Mouse (Mus musculus) gastrocnemius, postnatal 14 days (tissue): ENCODE measurements around the gene Pdrg1. TPM values are rescaled to one million over a fixed set of nuclear protein-coding genes. Genes with fewer than 3 reads are reported as not detected.

Source experiments
- DNase-seq: peaks from one replicate; pipeline ENCODE4 v3.0.0; 2021; ENCODE audit warnings: mixed read lengths
- intact Hi-C: fragments of 180-260 bp; cut with DNase I; formaldehyde crosslinking; loops from one replicate; pipeline ENCODE4 v1.15.1; 2025; ENCODE audit warnings: low total_unique reads
- long read RNA-seq, 2 experiments: library from polyadenylated mRNA; stranded (forward); transcript quantifications; one replicate each; pipeline ENCODE4 v2.0.0; 2021
- total RNA-seq, 2 experiments: library from RNA; stranded (reverse); gene quantifications; 2 replicates each; pipeline ENCODE4 v1.2.3; 2021

Gene Pdrg1
- total RNA-seq, result 10 to 100 TPM; 56.8 to 65.5 TPM
- long read RNA-seq, experiment 1, transcript Pdrg1-201 (5 exons, 1,273 nt), result major isoform, 45 of 56 reads
- long read RNA-seq, experiment 1, partial matches to known transcripts, result 0 of 56 reads
- long read RNA-seq, experiment 1, other reads (novel, unspliced or antisense), result 10 of 56 reads
- long read RNA-seq, experiment 2, transcript Pdrg1-201 (5 exons, 1,273 nt), result major isoform, 61 of 64 reads
- long read RNA-seq, experiment 2, partial matches to known transcripts, result 2 of 64 reads
- long read RNA-seq, experiment 2, other reads (novel, unspliced or antisense), result 1 of 64 reads

GRCm38 (mm10) chr2:153014758-153015593 is at the start of gene Pdrg1:
Pdrg1 (minus strand) TSS chr2:153015427.
- DNase-seq, result peak; percentile 94
- intact Hi-C loops, result no loop called here

DNA sequence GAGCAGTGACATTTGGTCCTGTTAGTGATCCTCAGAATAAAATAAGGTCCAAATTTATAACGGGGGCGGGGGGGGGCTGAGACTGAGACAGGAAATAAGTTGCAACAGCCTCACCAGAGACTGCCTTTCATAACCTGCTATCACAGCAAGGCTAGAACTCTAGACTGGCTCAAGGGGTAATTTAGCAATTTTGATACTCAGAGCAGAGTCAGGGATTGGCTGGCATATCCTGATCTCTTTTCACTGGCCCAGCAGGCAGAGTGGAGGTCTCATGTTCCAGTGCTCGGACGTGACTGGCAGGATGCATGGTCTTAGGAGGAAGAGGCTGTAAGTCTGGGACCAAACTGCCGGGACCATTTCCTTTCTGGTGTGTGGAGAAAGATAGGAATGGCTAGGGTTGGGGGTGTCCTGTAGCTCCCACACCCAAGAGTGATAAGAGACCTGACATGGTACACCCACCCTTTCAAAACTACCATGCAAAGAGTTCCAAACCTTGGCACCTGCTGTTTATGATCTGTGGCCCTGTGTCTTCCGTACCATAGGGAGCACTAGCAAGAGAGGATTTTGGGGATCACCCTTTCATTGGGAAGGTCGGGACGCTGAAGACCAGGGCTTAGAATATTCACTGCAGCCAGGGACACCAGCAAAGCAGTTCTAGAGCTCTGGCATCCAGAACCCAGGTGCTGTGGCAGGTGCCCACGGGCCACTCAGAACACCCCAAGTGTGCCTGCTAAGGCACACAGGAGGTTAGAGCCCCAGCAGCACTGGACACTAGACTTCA is 49.2 kb upstream of the Pdrg1 start:
- intact Hi-C loops, result no loop called here
- DNase-seq, result no peak

GRCm38 (mm10) chr2:153063394-153063793 is 48.2 kb upstream of the Pdrg1 start:
- intact Hi-C loops, result no loop called here

DNA sequence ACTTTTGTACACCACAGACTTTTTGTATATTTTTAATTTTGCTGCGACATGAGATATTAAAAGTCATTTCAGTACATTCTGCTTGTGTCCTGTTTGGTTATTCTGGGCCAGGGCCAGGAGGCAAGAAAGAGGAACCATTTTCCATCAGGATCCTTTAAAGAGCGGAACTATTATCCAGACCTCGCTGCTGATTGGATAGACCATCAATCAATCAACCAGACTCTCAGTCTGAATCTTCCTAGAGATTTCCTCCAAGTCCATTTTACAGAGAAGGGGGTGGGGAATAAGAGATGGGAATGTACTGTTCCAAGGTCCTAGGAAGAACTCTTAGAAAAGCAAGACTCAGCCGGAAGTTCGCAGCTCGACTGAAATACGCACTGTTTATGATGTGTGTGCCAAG is 45.0 kb upstream of the Pdrg1 start:
- intact Hi-C loops, result no loop called here
- DNase-seq, result no peak

More at GRCm38 (mm10) chr2:153063394-153063793, 48.2 kb upstream of the Pdrg1 start:
- no peak for DNase-seq

DNA sequence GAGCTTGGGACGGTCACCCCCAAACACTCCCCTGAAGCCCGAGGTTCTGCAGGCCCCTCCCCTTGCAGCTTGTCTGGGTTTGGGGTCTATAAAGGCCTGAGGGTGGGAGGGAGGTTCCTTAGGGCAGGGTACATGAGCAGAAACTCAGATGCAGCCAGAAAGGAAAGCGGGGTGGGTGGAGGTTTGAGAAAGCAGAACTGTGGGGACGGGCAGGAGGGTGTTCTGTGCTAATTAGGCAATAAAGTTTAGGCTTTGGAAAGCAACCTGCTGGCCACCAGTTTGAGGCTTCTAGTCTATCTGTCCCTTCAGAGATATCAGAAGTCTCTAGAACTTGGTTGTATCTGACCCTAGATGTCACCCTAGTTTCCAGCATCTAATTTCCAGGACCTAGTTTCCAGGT is 43.1 kb upstream of the Pdrg1 start:
- no peak for DNase-seq
- intact Hi-C loops, result no loop called here

GRCm38 (mm10) chr2:153055270-153055920 is 40.2 kb upstream of the Pdrg1 start:
- intact Hi-C loops, result no loop called here
- DNase-seq, result no peak

GRCm38 (mm10) chr2:153053896-153054295 is 38.7 kb upstream of the Pdrg1 start:
- intact Hi-C loops, result loop anchor here (5.0 kb wide), 1 partner anchor 93 kb away; no protein-coding TSS in a partner anchor
- DNase-seq, result no peak

DNA sequence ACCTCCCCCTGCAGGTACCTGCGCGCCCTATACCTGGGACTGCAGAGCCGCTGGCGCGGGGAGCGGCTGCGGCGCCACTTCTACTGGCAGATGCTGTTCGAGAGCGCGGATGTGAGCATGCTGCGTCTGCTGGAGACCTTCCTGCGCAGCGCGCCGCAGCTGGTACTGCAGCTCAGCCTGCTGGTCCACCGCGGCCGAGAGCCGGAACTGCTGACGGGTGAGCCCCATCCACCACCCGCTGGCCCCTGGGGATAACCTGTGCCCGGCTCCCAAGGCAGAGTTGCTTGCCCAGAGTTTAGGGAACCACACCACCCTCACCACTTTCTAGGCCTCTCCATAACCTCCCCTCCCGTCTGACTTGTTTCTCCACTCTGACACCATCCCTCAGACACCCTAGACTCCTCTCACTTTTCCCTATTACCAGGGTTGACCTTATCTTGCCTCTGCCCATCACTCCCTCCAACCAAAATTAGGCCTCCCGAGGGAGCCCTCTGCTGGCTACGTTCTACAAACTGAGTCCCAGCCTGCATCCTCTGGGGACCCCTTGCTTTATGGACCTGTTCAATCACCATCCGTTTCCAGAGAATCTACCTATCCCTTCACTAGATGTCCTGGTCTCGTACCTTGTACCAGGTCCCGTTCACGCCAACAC is 37.6 kb upstream of the Pdrg1 start:
- no peak for DNase-seq
- intact Hi-C loops, result loop anchor here (5.0 kb wide), 1 partner anchor 94 kb away; no protein-coding TSS in a partner anchor

DNA sequence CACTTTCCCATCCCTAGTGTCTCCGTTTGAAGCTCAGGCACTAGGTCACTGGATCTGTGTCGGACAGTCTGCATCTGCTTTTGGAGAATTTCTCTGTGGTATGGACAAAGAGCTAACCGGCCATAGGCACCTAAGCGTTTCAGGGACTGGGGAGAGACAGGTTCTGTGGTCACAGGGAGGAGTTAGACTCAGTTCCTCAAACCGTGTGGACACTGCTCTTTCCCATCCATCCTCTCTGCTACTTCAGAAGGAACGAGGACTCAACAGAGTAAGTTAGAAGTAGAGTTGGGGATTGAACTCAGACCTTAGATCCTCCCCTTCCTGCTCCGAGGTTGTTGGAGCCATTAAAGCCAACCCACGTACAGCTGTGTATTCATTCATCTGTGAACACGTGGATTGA is 36.3 kb upstream of the Pdrg1 start:
- DNase-seq, result no peak
- intact Hi-C loops, result loop anchor here (5.0 kb wide), 1 partner anchor 96 kb away; no protein-coding TSS in a partner anchor

DNA sequence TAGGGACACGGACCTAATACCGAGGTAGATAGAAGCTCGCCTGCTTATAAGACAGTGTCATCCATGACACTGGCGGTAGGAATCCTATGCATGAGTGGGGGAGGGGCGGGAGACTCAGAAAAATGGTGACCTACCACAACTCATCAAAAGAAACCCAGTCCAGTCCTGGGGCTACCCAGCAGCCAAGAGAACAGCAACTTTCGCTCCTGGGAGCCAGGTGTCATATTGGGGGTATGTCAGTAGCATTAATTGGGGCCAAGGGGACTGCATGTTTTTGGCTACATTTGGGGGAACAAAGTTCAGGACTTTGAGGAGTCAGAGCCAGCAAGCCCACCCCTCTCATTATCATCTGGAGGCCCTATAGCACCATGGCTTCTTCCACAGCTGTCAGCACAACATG is 35.9 kb upstream of the Pdrg1 start:
- no peak for DNase-seq
- intact Hi-C loops, result loop anchor here (5.0 kb wide), 1 partner anchor 96 kb away; no protein-coding TSS in a partner anchor

DNA sequence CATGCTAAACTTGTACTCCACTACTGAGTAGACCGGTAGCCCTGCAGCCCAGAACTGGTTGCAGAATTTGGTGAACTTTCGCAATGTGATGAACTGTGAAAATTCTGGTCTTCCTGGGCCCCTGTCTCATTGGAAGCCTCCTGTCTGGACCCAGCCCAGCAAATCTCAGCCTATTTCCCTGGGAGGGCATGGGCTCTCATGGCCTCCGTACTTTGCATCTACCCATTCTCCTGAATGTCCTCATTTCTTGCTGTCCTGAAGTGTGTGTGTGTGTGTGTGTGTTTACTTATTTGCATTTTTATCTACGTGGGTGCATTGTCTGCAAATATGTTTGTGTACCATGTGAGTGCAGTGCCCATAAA is 34.8 kb upstream of the Pdrg1 start:
- intact Hi-C loops, result loop anchor here (5.0 kb wide), 1 partner anchor 97 kb away; no protein-coding TSS in a partner anchor
- DNase-seq, result no peak

DNA sequence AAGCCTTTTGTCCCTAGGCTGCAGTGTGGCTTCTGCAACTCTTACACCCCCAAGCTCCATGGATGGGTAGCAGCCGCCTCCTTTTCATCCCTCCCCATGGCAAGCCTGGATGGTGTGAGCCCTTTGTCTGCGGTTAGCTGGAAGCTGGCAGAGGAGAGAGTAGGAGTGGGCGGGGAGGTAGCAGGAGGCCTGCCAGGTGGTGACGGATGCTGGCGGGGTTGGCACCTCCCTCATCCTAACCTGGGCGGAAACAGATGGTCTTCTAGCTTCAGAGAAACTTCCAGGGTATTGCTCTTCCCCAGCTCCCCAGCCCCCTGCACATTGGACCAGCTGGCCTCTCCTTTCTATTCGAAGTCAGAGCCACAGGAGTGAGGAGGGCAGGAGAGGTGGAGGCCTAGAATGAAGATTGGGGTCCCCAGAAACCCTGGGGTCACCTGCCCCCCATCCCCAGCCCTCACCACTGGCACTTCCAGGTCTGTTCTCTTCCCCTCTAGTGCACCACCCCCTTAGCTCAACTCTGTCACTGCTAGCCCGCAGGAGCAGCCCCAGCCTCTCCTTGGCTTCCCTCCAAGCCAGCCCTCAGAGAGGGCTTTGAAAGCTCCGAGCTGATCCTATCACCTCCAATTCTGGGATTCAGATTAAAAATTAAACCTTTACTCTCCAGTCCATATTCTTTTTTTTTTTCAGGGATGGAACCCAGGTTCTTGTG is 34.2 kb upstream of the Pdrg1 start:
- intact Hi-C loops, result no loop called here
- DNase-seq, result no peak

DNA sequence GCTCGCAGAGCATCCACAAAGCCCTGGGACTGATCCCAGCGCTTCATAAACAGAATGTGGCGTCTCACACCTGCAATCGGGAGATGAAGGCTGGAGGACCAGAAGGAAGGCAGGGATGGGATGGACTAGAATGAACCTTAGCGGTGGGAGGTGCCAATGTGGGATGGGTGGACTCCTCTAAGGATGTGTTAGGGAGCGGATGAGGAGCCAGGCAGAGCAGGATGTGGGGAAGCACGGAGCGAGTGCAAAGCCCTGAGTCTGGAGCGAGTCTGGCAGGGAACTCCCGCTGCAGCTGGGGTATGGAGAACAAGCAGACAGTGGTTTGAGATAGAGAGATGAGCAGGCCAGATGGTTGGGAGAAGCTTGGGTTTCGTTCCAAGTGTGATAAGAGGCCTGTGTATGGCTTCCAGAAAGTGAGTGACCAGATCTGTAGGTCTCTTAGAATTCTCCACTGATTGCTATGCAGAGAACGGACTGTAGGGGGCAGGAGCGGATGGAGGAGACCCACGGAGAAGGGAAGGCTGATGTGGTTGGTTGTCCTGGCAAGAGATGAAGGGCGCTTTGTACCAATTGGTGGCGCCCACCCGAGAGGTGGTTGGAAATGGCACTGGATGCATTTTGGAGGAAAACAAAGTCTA is 32.7 kb upstream of the Pdrg1 start:
- no peak for DNase-seq
- intact Hi-C loops, result no loop called here

DNA sequence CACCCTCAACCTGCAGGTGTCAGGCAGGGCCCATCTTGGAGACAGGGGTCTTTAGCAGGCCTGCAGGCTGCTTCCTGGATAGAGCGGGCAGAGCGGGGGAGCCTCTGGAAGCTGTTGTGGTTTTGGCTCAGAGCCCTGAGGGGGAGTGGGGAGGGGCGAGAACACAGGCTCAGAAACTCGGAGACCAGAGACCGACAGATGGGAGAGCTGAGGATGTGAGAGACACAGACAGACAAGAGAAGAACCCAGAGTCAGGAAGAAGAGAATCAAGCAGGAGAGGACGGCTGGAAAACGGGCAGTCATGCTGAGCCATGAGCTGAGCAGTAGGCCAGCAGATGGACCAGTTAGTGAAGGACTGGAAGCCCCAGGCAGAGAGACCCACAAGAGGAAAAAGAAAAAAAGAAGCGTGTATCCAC is 30.7 kb upstream of the Pdrg1 start:
- DNase-seq, result no peak
- intact Hi-C loops, result no loop called here

GRCm38 (mm10) chr2:153043886-153044285 is 28.7 kb upstream of the Pdrg1 start:
- no peak for DNase-seq
- intact Hi-C loops, result no loop called here

- intact Hi-C loops, result no loop called here
- no peak for DNase-seq
Measured at GRCm38 (mm10) chr2:153036690-153037089, 21.5 kb upstream of the Pdrg1 start.

DNA sequence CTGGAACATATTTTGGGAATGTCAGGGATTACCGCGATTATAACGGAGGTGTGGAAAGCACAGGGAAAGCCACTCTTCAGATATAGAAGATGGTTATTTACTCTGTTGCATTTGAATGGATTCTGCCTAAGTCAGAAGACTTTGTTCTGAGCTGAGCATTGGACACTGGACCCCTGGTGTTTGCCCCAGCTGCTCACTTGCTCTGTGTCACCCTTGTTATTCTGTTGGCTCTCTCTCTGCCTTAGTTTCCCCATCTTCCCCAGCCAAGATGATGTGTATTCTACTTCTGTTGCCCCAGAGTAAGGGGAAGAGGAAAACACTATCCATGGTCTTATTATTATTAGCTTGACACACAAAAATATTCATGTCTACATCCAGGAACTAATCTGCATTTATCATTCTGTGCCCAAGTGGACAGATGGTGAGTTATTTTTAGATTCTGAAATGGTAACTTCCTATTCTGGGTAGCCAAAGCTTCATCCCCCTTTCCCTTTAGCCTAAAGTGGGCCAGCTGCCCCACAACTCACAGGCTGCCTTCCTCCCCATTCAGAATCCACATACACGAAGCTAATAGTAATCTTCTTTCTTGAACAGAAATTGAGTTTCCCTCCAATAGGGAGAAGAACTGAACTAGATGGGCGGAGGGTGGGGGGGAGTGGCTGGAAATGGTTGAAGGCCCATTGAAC is 18.5 kb upstream of the Pdrg1 start:
- DNase-seq, result no peak
- intact Hi-C loops, result no loop called here
